Mouse (Mus musculus) bone marrow macrophage, adult 2 months (primary cell): ENCODE measurements around the gene Serpini1. TPM values are rescaled to one million over a fixed set of nuclear protein-coding genes. Genes with fewer than 3 reads are reported as not detected.
"Not testable (repeated sequence)": the region's sequence is repeated elsewhere in the genome, so short reads cannot be mapped to it uniquely, and the experiment has no call there.

Source experiments
- H3K27ac ChIP-seq: 2 replicates; pipeline ENCODE4 v1.5.1; 2012; ENCODE audit warnings: low read depth, low read length; ENCODE audit not compliant: insufficient read depth
- H3K4me1 ChIP-seq: 2 replicates; pipeline ENCODE4 v1.6.1; 2012; ENCODE audit warnings: low read length; ENCODE audit not compliant: control insufficient read depth, insufficient read depth
- H3K4me3 ChIP-seq: 2 replicates; pipeline ENCODE4 v1.5.1; 2012; ENCODE audit warnings: mild to moderate bottlenecking, low read length, moderate library complexity; ENCODE audit not compliant: insufficient read depth
- CTCF ChIP-seq: IDR thresholded peaks from 2 replicates; pipeline ENCODE4 v1.5.1; 2012; ENCODE audit warnings: low read depth, mild to moderate bottlenecking, low read length, moderate library complexity
- POLR2A ChIP-seq: IDR thresholded peaks from 2 replicates; pipeline ENCODE4 v1.6.1; 2012; ENCODE audit warnings: mild to moderate bottlenecking, low read depth, low read length, borderline replicate concordance
- polyA plus RNA-seq: library from polyadenylated mRNA; stranded (reverse); fragments of >200 nt; gene quantifications from 2 replicates; pipeline ENCODE4 v1.2.4, GENCODE M21; 2012; ENCODE audit not compliant: missing spikeins, insufficient read depth, insufficient read length

Serpini1 gene
- polyA plus RNA-seq, 1 experiment: 0.80 TPM

DNA sequence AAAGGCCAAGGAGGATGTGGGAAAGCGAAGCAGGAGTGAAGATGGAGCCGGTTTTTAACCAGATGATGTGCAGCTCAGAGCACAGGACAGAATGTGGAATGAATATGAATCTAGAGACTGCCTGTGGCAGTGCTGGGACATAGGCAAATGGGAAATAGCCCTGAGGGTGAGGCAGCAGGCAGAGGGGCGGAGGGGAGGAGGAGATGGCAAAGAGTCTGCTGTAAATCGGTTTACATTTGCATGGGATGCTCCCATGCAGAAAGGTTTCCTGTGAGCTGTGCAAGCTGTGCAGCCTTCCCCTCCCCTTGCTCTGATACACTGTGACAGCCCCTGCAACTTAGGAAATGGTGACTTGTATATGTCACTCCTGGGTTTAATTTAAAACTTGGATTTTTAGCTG lies 76.3 kb downstream of the Serpini1 start:
- TF ChIP-seq CTCF: no peak
- no peak for TF ChIP-seq POLR2A
- H3K4me3 ChIP-seq: no peak overlapping the region
- no peak overlapping the region for H3K27ac ChIP-seq
- H3K4me1 ChIP-seq: no peaks in the 10 kb centered on the region

DNA sequence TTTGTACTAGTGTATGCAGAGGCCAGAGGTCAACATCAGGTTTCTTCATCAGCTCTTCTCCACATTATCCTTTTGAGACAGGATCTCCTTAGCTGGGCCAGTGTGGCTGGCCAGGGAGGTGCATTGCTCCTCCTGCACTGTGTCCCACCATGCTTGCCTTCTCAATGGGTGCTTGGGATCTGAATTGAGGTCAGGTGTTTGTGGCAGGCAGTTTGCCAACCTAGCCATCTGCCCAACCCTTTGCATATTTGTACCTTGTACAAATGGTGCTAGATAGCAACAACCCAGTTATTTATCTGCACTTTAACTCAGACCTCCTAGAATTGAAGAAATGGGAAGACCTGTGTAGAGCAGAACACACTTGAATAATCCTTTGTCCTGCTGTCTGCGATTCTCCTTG lies 78.3 kb downstream of the Serpini1 start:
- TF ChIP-seq POLR2A (no peak), CTCF (no peak)
- no peak overlapping the region for H3K4me3 ChIP-seq
- no peak overlapping the region for H3K27ac ChIP-seq
- H3K4me1 ChIP-seq: no peaks in the 10 kb centered on the region

GRCm38 (mm10) chr3:75639546-75639945 lies 82.2 kb downstream of the Serpini1 start:
- TF ChIP-seq CTCF (no peak), POLR2A (no peak)
- no peaks in the 10 kb centered on the region for H3K4me1 ChIP-seq
- H3K27ac ChIP-seq: no peak overlapping the region
- no peak overlapping the region for H3K4me3 ChIP-seq

DNA sequence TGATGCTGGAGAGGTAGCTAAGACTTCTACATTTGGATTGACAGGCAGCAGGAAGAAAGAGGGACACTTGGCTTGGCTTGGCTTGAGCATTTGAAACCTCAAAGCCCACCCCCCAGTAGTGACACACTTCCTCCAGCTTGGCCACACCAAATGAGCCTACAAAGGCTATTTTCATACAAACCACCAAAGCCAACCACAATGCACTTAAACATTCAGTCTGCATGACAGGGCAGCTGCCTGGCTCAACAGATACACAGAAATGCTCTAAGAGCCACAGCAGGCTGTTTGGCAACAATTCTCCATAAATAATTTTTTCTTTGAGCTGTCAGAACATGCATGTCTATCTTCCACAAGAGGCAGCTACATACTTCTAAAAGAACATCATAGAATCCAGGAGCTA lies 90.2 kb downstream of the Serpini1 start:
- Histone ChIP-seq H3K4me3 (no peak overlapping the region), H3K4me1 (no peaks in the 10 kb centered on the region), H3K27ac (no peak overlapping the region)
- TF ChIP-seq POLR2A (no peak), CTCF (no peak)

- Histone ChIP-seq H3K27ac (no peak overlapping the region), H3K4me1 (no peaks in the 10 kb centered on the region), H3K4me3 (no peak overlapping the region)
- TF ChIP-seq CTCF: no peak
- TF ChIP-seq POLR2A: no peak
Measured at GRCm38 (mm10) chr3:75648226-75648625, 90.9 kb downstream of the Serpini1 start.

- H3K4me3 ChIP-seq, H3K27ac ChIP-seq, H3K4me1 ChIP-seq: not testable (repeated sequence)
Measured at GRCm38 (mm10) chr3:75650416-75651154, 93.2 kb downstream of the Serpini1 start.

DNA sequence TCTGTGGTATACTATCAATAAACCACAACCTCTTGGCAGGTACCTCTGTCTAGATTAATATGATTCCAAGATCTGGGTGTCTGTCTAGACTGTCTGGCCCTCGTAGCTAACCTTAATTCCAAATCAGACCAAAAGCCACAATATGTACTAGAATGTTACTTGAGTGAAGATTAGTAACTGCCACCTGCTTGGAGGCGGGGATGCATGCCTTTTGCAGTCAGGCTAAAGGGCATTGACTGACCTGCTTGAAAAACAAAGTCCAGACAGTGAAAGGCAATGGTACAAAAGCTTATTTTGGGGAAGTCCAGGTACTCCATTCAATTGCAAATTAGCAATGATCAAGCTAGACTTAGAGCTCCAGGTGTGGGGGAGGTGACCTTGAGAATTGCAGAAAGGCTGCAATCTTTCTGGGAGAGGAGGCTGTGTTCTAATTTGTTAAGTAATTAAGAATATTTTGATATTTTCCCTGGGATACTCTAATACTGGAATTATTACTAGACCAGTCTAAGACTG lies 94.3 kb downstream of the Serpini1 start:
- no peaks in the 10 kb centered on the region for H3K4me1 ChIP-seq
- no peak overlapping the region for H3K27ac ChIP-seq
- no peak for TF ChIP-seq CTCF
- no peak for TF ChIP-seq POLR2A
- H3K4me3 ChIP-seq: no peak overlapping the region

DNA sequence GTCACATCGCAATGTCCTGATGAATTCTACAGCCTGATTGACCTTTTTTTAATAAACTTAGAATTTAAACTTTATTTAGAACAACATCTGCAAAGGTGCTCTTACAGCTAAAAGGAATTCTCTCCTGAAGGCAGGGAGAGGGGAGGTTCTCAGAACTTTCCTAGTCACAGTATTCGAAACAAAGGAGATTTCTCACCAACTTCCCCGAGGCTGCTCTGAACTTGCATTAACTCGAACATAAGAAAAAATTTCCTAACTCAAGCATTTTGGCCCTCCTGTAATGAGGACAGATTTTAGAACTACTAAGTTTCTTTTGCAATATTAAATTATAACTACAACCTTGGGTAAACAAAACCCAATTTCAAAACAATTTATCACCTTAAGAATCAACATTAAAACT lies 96.6 kb downstream of the Serpini1 start:
- not testable (repeated sequence) for H3K27ac ChIP-seq, H3K4me1 ChIP-seq, H3K4me3 ChIP-seq

DNA sequence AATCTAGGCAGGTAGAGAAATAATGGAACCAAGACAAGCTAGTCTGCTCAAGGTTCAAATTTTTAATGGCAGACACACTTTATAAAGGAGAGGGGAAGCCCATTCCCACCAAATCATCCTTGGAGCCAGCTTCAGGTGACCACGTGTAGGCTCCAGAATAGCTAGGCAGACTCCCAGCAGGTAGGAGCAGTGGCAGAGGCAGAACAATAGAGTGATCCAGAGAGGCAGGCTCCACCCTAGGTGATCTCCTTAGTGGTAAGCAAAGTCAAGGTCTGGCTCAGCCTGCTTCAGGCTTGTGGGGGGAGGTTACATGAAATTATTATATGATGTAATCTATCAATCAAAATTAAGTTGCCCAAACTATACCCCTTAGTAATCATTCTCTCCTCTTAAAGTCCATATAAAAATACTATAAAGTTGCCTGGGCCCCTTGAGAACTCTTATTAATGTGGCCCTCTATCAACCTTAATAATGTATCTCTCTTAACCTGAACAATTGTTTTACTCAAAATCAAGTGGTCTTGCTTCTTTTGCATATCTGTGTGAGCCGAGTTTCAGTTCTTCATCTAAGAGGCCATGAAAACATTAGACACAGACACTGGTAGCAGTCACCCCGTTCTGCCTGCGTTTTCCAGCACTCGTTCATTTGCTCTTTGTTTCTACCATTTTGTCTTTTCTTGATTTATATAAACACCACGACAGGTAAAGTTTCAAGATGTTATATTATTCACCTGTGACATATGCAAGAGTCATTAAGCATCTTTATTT lies 98.4 kb downstream of the Serpini1 start:
- Histone ChIP-seq H3K27ac (no peak overlapping the region), H3K4me1 (no peaks in the 10 kb centered on the region), H3K4me3 (no peak overlapping the region)
- TF ChIP-seq POLR2A: no peak
- TF ChIP-seq CTCF: no peak

DNA sequence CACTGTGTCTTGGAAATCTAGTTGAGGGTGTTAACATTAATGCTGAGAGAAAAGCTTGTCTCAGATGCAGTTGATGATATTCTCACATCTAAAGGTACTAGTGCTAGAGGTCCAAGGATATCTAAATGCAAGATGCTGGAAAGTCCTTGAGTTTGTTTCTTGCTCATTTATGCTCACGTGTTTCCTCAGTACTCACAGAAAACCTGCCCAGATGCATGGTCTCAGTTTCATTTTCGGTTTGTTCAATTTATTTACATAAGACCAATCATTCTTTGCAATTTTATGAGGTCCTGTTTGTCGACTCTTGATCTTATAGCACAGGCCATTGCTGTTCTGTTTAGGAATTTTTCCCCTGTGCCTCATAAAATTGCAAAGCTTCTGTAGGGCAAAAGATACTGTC lies 109.6 kb downstream of the Serpini1 start:
- H3K4me3 ChIP-seq: no peak overlapping the region
- no peak overlapping the region for H3K27ac ChIP-seq
- TF ChIP-seq CTCF: no peak
- TF ChIP-seq POLR2A: no peak
- no peaks in the 10 kb centered on the region for H3K4me1 ChIP-seq
